Comparison of ENCODE assay signal across 7 mouse cellular contexts in the genomic region with DNA sequence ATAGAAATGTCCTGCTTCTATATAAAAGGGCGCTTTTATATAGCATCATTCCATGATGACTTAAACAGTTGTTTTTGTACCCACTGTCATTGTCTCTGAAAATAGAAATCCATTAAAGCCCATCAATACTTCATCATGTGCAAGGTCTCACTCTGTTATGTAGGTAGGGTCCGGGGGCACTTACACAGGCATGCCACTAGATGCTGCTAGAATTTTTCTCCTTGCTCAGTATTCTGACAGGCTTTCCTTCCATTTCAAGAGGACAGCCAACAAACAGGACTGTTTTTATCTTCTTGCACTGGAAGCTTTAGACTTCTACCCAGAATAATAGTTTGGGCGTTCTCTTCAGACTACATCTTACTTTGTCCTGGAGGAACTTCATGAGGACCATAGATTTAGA.
DNase-seq lines count a peak whose midpoint lies in the region; ATAC-seq and TF ChIP-seq lines count a peak whose summit lies in the region.

No protein-coding gene starts in this region.

- no peaks in the 10 kb centered on the region for H3K36me3 ChIP-seq in hindbrain, embryonic 16.5 days (ENCODE audit: control insufficient read depth, insufficient read depth, low read length)

- ATAC-seq in hindbrain, embryonic 16.5 days = peak; percentile 76; the same call in 1 of the 2 replicates

- no peak overlapping the region for H3K27ac ChIP-seq in left cerebral cortex, adult 2 months
- H3K27ac ChIP-seq in hindbrain, embryonic 16.5 days (ENCODE audit: low read depth, low read length) = no peak overlapping the region

- H3K4me2 ChIP-seq in hindbrain, embryonic 16.5 days (ENCODE audit: low read length) = no peak overlapping the region

- no peak overlapping the region for H3K4me3 ChIP-seq in left cerebral cortex, adult 2 months
- H3K4me3 ChIP-seq in hindbrain, embryonic 16.5 days (ENCODE audit: low read length) = no peak overlapping the region

- H3K4me1 ChIP-seq in hindbrain, embryonic 16.5 days (ENCODE audit: control insufficient read depth, insufficient read depth, low read depth, low read length) = no peaks in the 10 kb centered on the region

- 72% methylated on average over 3 of the region's 3 CpGs for WGBS in hindbrain, embryonic 16.5 days

- H3K27me3 ChIP-seq in hindbrain, embryonic 16.5 days (replicated peaks; ENCODE audit: control insufficient read depth, insufficient read depth, low read length) = no peaks in the 10 kb centered on the region

- H3K9me3 ChIP-seq in hindbrain, embryonic 16.5 days (ENCODE audit: control insufficient read depth, low read length) = no peaks in the 10 kb centered on the region

- intact Hi-C loops in left cerebral cortex, adult 2 months (cut with DNase I) = no loop called here

- TF ChIP-seq CTCF in left cerebral cortex, adult 2 months (IDR thresholded peaks at IDR 0.05) = peak; percentile 67

- no peak overlapping the region for H3K9ac ChIP-seq in hindbrain, embryonic 16.5 days (ENCODE audit: low read depth, low read length)

- DNase-seq in left cerebral cortex, adult 2 months (ENCODE audit: extremely low spot score in 1 of 2, low spot score in 2 of 2) = peak in 1 of 2 experiments; percentile 14
- DNase-seq in left cerebral cortex, adult 8-10 months (ENCODE audit: low spot score in 2 of 2) = no peak
- DNase-seq in embryo, embryonic 10 days (ENCODE audit: low spot score) = peak; percentile 46
- DNase-seq in retina, postnatal 1 day = peak; percentile 21
- no peak for DNase-seq in adrenal gland, adult 18-20 months (ENCODE audit: low spot score in 2 of 2)
- DNase-seq in c-Kit-positive CD71-positive TER-119-positive erythroid progenitor cells, embryonic 14.5 days (ENCODE audit: low spot score) = no peak

Comparison
In these comparisons a context has a peak if more than half of its experiments do, and no peak if none do; other contexts are left out.
1. DNase-seq: peak in embryo, embryonic 10 days (single experiment) and retina, postnatal 1 day (single experiment); none in left cerebral cortex, adult 8-10 months (0 of 2), adrenal gland, adult 18-20 months (0 of 2) and c-Kit-positive CD71-positive TER-119-positive erythroid progenitor cells, embryonic 14.5 days (single experiment).